9 mouse cellular contexts compared by ENCODE assay signal in the genomic region with DNA sequence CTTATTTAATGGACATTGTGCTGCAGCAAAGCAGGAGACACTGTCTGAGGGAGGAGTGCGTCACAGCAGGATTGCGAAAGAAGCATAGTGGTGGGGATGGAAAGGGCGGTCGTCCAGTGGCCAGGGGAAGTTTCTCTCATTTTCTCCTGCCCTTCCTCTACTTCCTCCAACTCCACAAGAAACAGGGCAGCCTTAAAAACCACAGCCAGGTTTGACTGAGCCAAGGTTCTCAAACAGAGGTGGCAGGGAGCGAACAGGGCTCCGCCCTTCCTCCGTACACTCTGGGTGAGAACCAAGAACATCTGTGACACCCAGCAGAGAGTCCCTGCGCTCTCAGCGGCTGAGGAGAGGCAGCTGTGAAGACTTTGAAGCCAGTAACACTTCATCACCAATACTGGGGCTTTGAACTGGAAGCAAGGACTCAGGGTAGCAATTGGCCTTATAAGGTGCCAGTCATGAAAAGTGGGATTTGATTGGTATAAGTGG. TPM values are rescaled to one million over a fixed set of nuclear protein-coding genes. Genes with fewer than 3 reads are reported as not detected.
DNase-seq lines count a peak whose midpoint lies in the region; ATAC-seq lines count a peak whose summit lies in the region.
"Had no signal": no experiment of that assay in that cellular context is flagged by ENCODE, and none has a peak within 500 bp of the region (broad histone marks: within the 10 kb centered on the region; RNA-seq: fewer than 3 reads in every experiment).

No protein-coding gene starts in this region.

- whole genome bisulfite sequencing in liver, embryonic 12.5 days (ENCODE audit: insufficient replicate concordance) = 22% methylated on average over 9 of the region's 9 CpGs
- 46% methylated on average over 9 of the region's 9 CpGs for WGBS in stomach, embryonic 15.5 days
- WGBS in hindbrain, embryonic 10.5 days = 53% methylated on average over 9 of the region's 9 CpGs
- WGBS in midbrain, embryonic 14.5 days = 56% methylated on average over 9 of the region's 9 CpGs
- 60% methylated on average over 9 of the region's 9 CpGs for WGBS in embryonic facial prominence, embryonic 10.5 days

- no peak overlapping the region for H3K4me3 ChIP-seq in liver, embryonic 12.5 days
- H3K4me3 ChIP-seq in stomach, embryonic 15.5 days (replicated peaks) = no peak overlapping the region
- H3K4me3 ChIP-seq in hindbrain, embryonic 10.5 days = no peak overlapping the region
- H3K4me3 ChIP-seq in midbrain, embryonic 14.5 days (replicated peaks; ENCODE audit: low read depth, low read length) = no peak overlapping the region
- H3K4me3 ChIP-seq in embryonic facial prominence, embryonic 10.5 days = no peak overlapping the region
- H3K4me3 ChIP-seq: erythroblast, embryonic 14.5 days had no signal

- H3K27ac ChIP-seq in liver, embryonic 12.5 days = no peak overlapping the region
- H3K27ac ChIP-seq in stomach, embryonic 15.5 days = no peak overlapping the region
- no peak overlapping the region for H3K27ac ChIP-seq in hindbrain, embryonic 10.5 days
- H3K27ac ChIP-seq in midbrain, embryonic 14.5 days (replicated peaks; ENCODE audit: low read depth, low read length) = no peak overlapping the region
- H3K27ac ChIP-seq in embryonic facial prominence, embryonic 10.5 days (replicated peaks) = no peak overlapping the region

- H3K4me1 ChIP-seq in liver, embryonic 12.5 days = no peaks in the 10 kb centered on the region
- 0 out of 2 replicates have a peak, but pooled peaks cover 3% of the 10 kb centered on the region for H3K4me1 ChIP-seq in stomach, embryonic 15.5 days
- H3K4me1 ChIP-seq in hindbrain, embryonic 10.5 days (replicated peaks) = peaks cover 17% of the 10 kb centered on the region
- no peaks in the 10 kb centered on the region for H3K4me1 ChIP-seq in midbrain, embryonic 14.5 days (ENCODE audit: control insufficient read depth, insufficient read depth, low read length)
- peaks cover 12% of the 10 kb centered on the region for H3K4me1 ChIP-seq in embryonic facial prominence, embryonic 10.5 days

- H3K27me3 ChIP-seq in liver, embryonic 12.5 days (replicated peaks) = peaks cover 11% of the 10 kb centered on the region; the same call in 1 of the 2 replicates
- no peaks in the 10 kb centered on the region for H3K27me3 ChIP-seq in stomach, embryonic 15.5 days (replicated peaks)
- no peaks in the 10 kb centered on the region for H3K27me3 ChIP-seq in hindbrain, embryonic 10.5 days (ENCODE audit: insufficient read depth, poor library complexity, severe bottlenecking)
- no peaks in the 10 kb centered on the region for H3K27me3 ChIP-seq in midbrain, embryonic 14.5 days (ENCODE audit: control insufficient read depth, insufficient read depth, low read length)
- H3K27me3 ChIP-seq in embryonic facial prominence, embryonic 10.5 days (replicated peaks; ENCODE audit: low read depth, poor library complexity, severe bottlenecking) = no peaks in the 10 kb centered on the region

- no peaks in the 10 kb centered on the region for H3K36me3 ChIP-seq in liver, embryonic 12.5 days
- no peaks in the 10 kb centered on the region for H3K36me3 ChIP-seq in stomach, embryonic 15.5 days
- H3K36me3 ChIP-seq in hindbrain, embryonic 10.5 days = no peaks in the 10 kb centered on the region
- no peaks in the 10 kb centered on the region for H3K36me3 ChIP-seq in midbrain, embryonic 14.5 days (ENCODE audit: control insufficient read depth, insufficient read depth, low read length)
- no peaks in the 10 kb centered on the region for H3K36me3 ChIP-seq in embryonic facial prominence, embryonic 10.5 days (replicated peaks)

- H3K4me2 ChIP-seq in liver, embryonic 12.5 days = peak overlapping the region; percentile 30
- peak overlapping the region; percentile 34 for H3K4me2 ChIP-seq in stomach, embryonic 15.5 days
- no peak overlapping the region for H3K4me2 ChIP-seq in midbrain, embryonic 14.5 days (ENCODE audit: low read length)

- ATAC-seq in liver, embryonic 12.5 days = no peak
- no peak; the same call in 1 of the 2 replicates for ATAC-seq in stomach, embryonic 15.5 days (ENCODE audit: insufficient read depth, low FRiP score, low read depth)
- ATAC-seq in midbrain, embryonic 14.5 days (ENCODE audit: low FRiP score, low TSS enrichment) = no peak

- H3K9ac ChIP-seq in liver, embryonic 12.5 days = no peak overlapping the region
- H3K9ac ChIP-seq in stomach, embryonic 15.5 days = no peak overlapping the region
- no peak overlapping the region for H3K9ac ChIP-seq in midbrain, embryonic 14.5 days (replicated peaks; ENCODE audit: low read length)

- peak; percentile 33 for DNase-seq in adrenal gland, postnatal 10 days
- no peak for DNase-seq in adrenal gland, postnatal 25 days
- peak; percentile 80 for DNase-seq in heart, adult 8-10 months (ENCODE audit: low spot score)
- no peak for DNase-seq in hindbrain, embryonic 10.5 days (ENCODE audit: low spot score)
- DNase-seq in midbrain, embryonic 14.5 days = no peak
- DNase-seq in embryonic facial prominence, embryonic 10.5 days (ENCODE audit: low spot score) = no peak

- no peaks in the 10 kb centered on the region for H3K9me3 ChIP-seq in liver, embryonic 12.5 days (replicated peaks)
- H3K9me3 ChIP-seq in stomach, embryonic 15.5 days = no peaks in the 10 kb centered on the region
- 0 out of 2 replicates have a peak, but pooled peaks cover 2% of the 10 kb centered on the region for H3K9me3 ChIP-seq in hindbrain, embryonic 10.5 days
- no peaks in the 10 kb centered on the region for H3K9me3 ChIP-seq in midbrain, embryonic 14.5 days (ENCODE audit: control insufficient read depth, low read length)
- H3K9me3 ChIP-seq in embryonic facial prominence, embryonic 10.5 days = no peaks in the 10 kb centered on the region

RNA-seq across cellular contexts. Expression of a gene that starts 9.5 kb away (rescaled TPM):
- total RNA-seq in adrenal gland, postnatal 10 days (2021) = under 1 TPM; 0.45 to 0.61 TPM
- total RNA-seq in adrenal gland, postnatal 25 days (2021) = 0.43 and 0.58 TPM in 2 replicates
- under 1 TPM in 3 of 4 experiments, not detected in 1; 0.06 to 0.17 (median 0.12) TPM for total RNA-seq in heart, adult 8-10 months (2022)
- 0.37 and 0.52 TPM in 2 replicates for polyA plus RNA-seq in liver, embryonic 12.5 days (2016; fragmentation: Nextera tagmentation; extraction: Ambion mirVana)
- polyA plus RNA-seq in stomach, embryonic 15.5 days (2015; fragmentation: Nextera tagmentation; extraction: Ambion mirVana) = 0.31 and 0.46 TPM in 2 replicates
- polyA plus RNA-seq in hindbrain, embryonic 10.5 days (2016; fragmentation: Nextera tagmentation; extraction: Ambion mirVana) = 7.6 and 19.9 TPM in 2 replicates
- polyA plus RNA-seq in midbrain, embryonic 14.5 days (2014; fragmentation: Nextera tagmentation; extraction: Ambion mirVana) = 0.30 and 0.54 TPM in 2 replicates
- polyA plus RNA-seq in embryonic facial prominence, embryonic 10.5 days (2016; fragmentation: Nextera tagmentation; extraction: Ambion mirVana) = 9.5 and 15.1 TPM in 2 replicates
- polyA plus RNA-seq: erythroblast, embryonic 14.5 days had no signal

Comparison
In these comparisons a context has a peak if more than half of its experiments do, and no peak if none do; other contexts are left out.
1. DNase-seq: peak in adrenal gland, postnatal 10 days (single experiment) and heart, adult 8-10 months (single experiment); none in adrenal gland, postnatal 25 days (single experiment), hindbrain, embryonic 10.5 days (single experiment), midbrain, embryonic 14.5 days (single experiment) and embryonic facial prominence, embryonic 10.5 days (single experiment).